Mouse (Mus musculus) liver, embryonic 14.5 days (tissue): ENCODE data around the gene Tsen34. TPM values are rescaled to one million over a fixed set of nuclear protein-coding genes. Genes with fewer than 3 reads are reported as not detected.

Experiments
- ATAC-seq: fragments of 200-750 bp; cut with Nextera tagmentation; 2 replicates; pipeline ENCODE4 v1.8.0; 2017; ENCODE audit warnings: moderate number of reproducible peaks, mild to moderate bottlenecking, moderate library complexity; ENCODE audit not compliant: insufficient read depth
- DNase-seq, 3 experiments: peaks; one replicate each; pipeline ENCODE4 v3.0.0-alpha.2; 2012 to 2013; ENCODE audit warnings: low read depth in 3 of 3, low spot score in 3 of 3
- H3K27ac ChIP-seq: fragments of 300-500 bp; sonication (generic); 2 replicates; pipeline ENCODE4 v1.5.1; 2014; ENCODE audit warnings: moderate library complexity, mild to moderate bottlenecking, control low read depth, inconsistent platforms
- H3K27me3 ChIP-seq: fragments of 300-500 bp; sonication (generic); 2 replicates; pipeline ENCODE4 v1.6.1; 2014; ENCODE audit warnings: mild to moderate bottlenecking, low read length, moderate library complexity; ENCODE audit not compliant: control insufficient read depth, insufficient read depth
- H3K36me3 ChIP-seq: fragments of 300-500 bp; sonication (generic); replicated peaks from 2 replicates; pipeline ENCODE4 v1.6.1; 2014; ENCODE audit warnings: low read depth; ENCODE audit not compliant: control insufficient read depth, insufficient read depth
- H3K4me1 ChIP-seq, 2 experiments: fragments of 200-500 bp in 1 of 2; fragments of 300-500 bp in 1 of 2; sonication (generic) in 1 of 2; replicated peaks; 2 replicates each; pipeline ENCODE4 v1.6.1; 2012 to 2014; ENCODE audit warnings: antibody characterized with exemption in 1 of 2, inconsistent platforms in 1 of 2, low read length in 1 of 2; ENCODE audit not compliant: control insufficient read depth in 2 of 2, insufficient read depth in 2 of 2
- H3K4me2 ChIP-seq: fragments of 300-500 bp; sonication (generic); 2 replicates; pipeline ENCODE4 v1.6.1; 2014; ENCODE audit warnings: low read depth, mild to moderate bottlenecking, control low read depth, moderate library complexity
- H3K4me3 ChIP-seq, 2 experiments: fragments of 200-500 bp in 1 of 2; fragments of 300-500 bp in 1 of 2; sonication (generic) in 1 of 2; 2 replicates each; pipeline ENCODE4 v1.5.1; 2012 to 2014; ENCODE audit warnings: low read depth in 2 of 2, low read length in 2 of 2, mild to moderate bottlenecking in 2 of 2, control low read depth in 1 of 2, inconsistent platforms in 1 of 2, moderate library complexity in 1 of 2; ENCODE audit not compliant: insufficient read depth in 1 of 2
- H3K9ac ChIP-seq: fragments of 300-500 bp; sonication (generic); replicated peaks from 2 replicates; pipeline ENCODE4 v1.6.1; 2014; ENCODE audit warnings: mild to moderate bottlenecking, control low read depth, moderate library complexity
- H3K9me3 ChIP-seq: fragments of 300-500 bp; sonication (generic); 2 replicates; pipeline ENCODE4 v1.6.1; 2016; ENCODE audit warnings: low read length, mixed read lengths; ENCODE audit not compliant: control insufficient read depth
- CTCF ChIP-seq: IDR thresholded peaks from 2 replicates; pipeline ENCODE4 v1.5.1; 2016; ENCODE audit warnings: antibody characterized with exemption, low read depth, control low read depth
- EP300 ChIP-seq: IDR thresholded peaks from 2 replicates; pipeline ENCODE4 v1.6.1; 2016; ENCODE audit warnings: antibody characterized with exemption, low read depth
- WGBS: fragments of 180-500 bp; shearing (Covaris S2); extraction: QIAGEN DNeasy Blood & Tissue Kit; methylation state at CpG from one replicate; pipeline ENCODE4 v1.1.7; 2014; ENCODE audit not compliant: insufficient replicate concordance; 5-methylcytosine and 5-hydroxymethylcytosine counted together
- polyA plus RNA-seq, 2 experiments: library from polyadenylated mRNA; depleted of rRNA in 1 of 2; stranded (reverse) in 1 of 2; unstranded in 1 of 2; fragments of >200 nt; fragmentation: Nextera tagmentation in 1 of 2; extraction: Ambion mirVana in 1 of 2; gene quantifications; 2 replicates each; pipeline versions ENCODE4 v1.2.1 to v1.2.3; 2012 to 2014

Tsen34 gene
- polyA plus RNA-seq, 2 experiments = 22.8 to 34.4 TPM

- no peak for DNase-seq
- Histone ChIP-seq H3K4me2 (peak overlapping the region; percentile 93), H3K4me1 (peaks cover 20 to 25% of the 10 kb centered on the region in 2 experiments), H3K36me3 (peaks cover 22% of the 10 kb centered on the region), H3K9ac (peak overlapping the region; percentile 98), H3K9me3 (no peaks in the 10 kb centered on the region), H3K4me3 (peak overlapping the region; percentile 86 to 89), H3K27me3 (no peaks in the 10 kb centered on the region), H3K27ac (peak overlapping the region; percentile 93)
- WGBS = under 1% methylated on average over 53 of the region's 58 CpGs
- TF ChIP-seq EP300 (no peak), CTCF (no peak)
- ATAC-seq = no peak
Observed at GRCm38 (mm10) chr7:3645488-3646025, 47.1 kb upstream of the Tsen34 start.

- 10% methylated on average over 9 of the region's 9 CpGs for WGBS
- TF ChIP-seq EP300 (no peak), CTCF (no peak)
- Histone ChIP-seq H3K4me1 (peaks cover 20 to 25% of the 10 kb centered on the region in 2 experiments), H3K4me3 (peak overlapping the region; percentile 86 to 89), H3K27ac (peak overlapping the region; percentile 93), H3K9ac (peak overlapping the region; percentile 98), H3K36me3 (peaks cover 23% of the 10 kb centered on the region), H3K27me3 (no peaks in the 10 kb centered on the region), H3K4me2 (peak overlapping the region; percentile 93), H3K9me3 (no peaks in the 10 kb centered on the region)
- DNase-seq (no peak), ATAC-seq (no peak)
Observed at GRCm38 (mm10) chr7:3646188-3646587, 46.5 kb upstream of the Tsen34 start.

GRCm38 (mm10) chr7:3646641-3647040 lies 46.0 kb upstream of the Tsen34 start:
- no peak for ATAC-seq
- peaks cover 25% of the 10 kb centered on the region for H3K36me3 ChIP-seq
- DNase-seq = no peak
- peaks cover 20 to 25% of the 10 kb centered on the region in 2 experiments for H3K4me1 ChIP-seq
- peak overlapping the region; percentile 13; the same call in 1 of the 2 replicates for H3K27ac ChIP-seq
- H3K4me2 ChIP-seq = peak overlapping the region; percentile 93
- peak overlapping the region; percentile 98 for H3K9ac ChIP-seq
- 41% methylated on average over 4 of the region's 4 CpGs for WGBS
- peak overlapping the region; percentile 86 to 89 for H3K4me3 ChIP-seq
- no peaks in the 10 kb centered on the region for H3K9me3 ChIP-seq
- no peaks in the 10 kb centered on the region for H3K27me3 ChIP-seq
- TF ChIP-seq CTCF = no peak
- no peak for TF ChIP-seq EP300

- H3K4me2 ChIP-seq = no peak overlapping the region
- H3K4me1 ChIP-seq = no peaks in the 10 kb centered on the region
- ATAC-seq = no peak
- no peak overlapping the region for H3K4me3 ChIP-seq
- no peak for DNase-seq
- peaks cover 98% of the 10 kb centered on the region for H3K36me3 ChIP-seq
- no peak for TF ChIP-seq EP300
- TF ChIP-seq CTCF = no peak
- no peak overlapping the region for H3K27ac ChIP-seq
- no peaks in the 10 kb centered on the region for H3K9me3 ChIP-seq
- 82% methylated on average over 4 of the region's 4 CpGs for WGBS
- no peak overlapping the region for H3K9ac ChIP-seq
- H3K27me3 ChIP-seq = no peaks in the 10 kb centered on the region
Observed at GRCm38 (mm10) chr7:3656966-3657365, 35.7 kb upstream of the Tsen34 start.

GRCm38 (mm10) chr7:3658578-3658977 lies 34.1 kb upstream of the Tsen34 start:
- Histone ChIP-seq H3K4me1 (peaks cover 0 to 1% of the 10 kb centered on the region in 2 experiments; a peak in 1 of 4 replicates), H3K36me3 (peaks cover 92% of the 10 kb centered on the region), H3K27me3 (no peaks in the 10 kb centered on the region), H3K9me3 (no peaks in the 10 kb centered on the region), H3K27ac (no peak overlapping the region), H3K4me3 (no peak overlapping the region), H3K9ac (no peak overlapping the region), H3K4me2 (no peak overlapping the region)
- no peak for DNase-seq
- 88% methylated on average over 14 of the region's 14 CpGs for WGBS
- TF ChIP-seq EP300 (no peak), CTCF (no peak)
- ATAC-seq = no peak
